Mouse (Mus musculus): ENCODE results near the gene Ppp3r2.
A peak's percentile ranks its signal among the peaks of the same experiment; 100 is the strongest.

- peak; percentile 96 for TF ChIP-seq CTCF (IDR thresholded peaks at IDR 0.05; ENCODE audit: low read depth)
- no peak for TF ChIP-seq EP300 (optimal IDR thresholded peaks at IDR 0.05)
These were observed 6.9 kb upstream of the Ppp3r2 start for GRCm38 (mm10) chr4:49688594-49689288.
